Mouse (Mus musculus) embryonic facial prominence, embryonic 14.5 days (tissue): ENCODE measurements around the gene Sh3gl1. TPM values are rescaled to one million over a fixed set of nuclear protein-coding genes. Genes with fewer than 3 reads are reported as not detected.
"Not testable (repeated sequence)": the region's sequence is repeated elsewhere in the genome, so short reads cannot be mapped to it uniquely, and the experiment has no call there.

Experiments
- ATAC-seq: fragments of 200-750 bp; cut with Nextera tagmentation; 2 replicates; pipeline ENCODE4 v1.8.0; 2017; ENCODE audit warnings: low read depth, moderate number of reproducible peaks, moderate TSS enrichment
- DNase-seq: peaks from one replicate; pipeline ENCODE4 v3.0.0-alpha.2; 2015; ENCODE audit warnings: low spot score
- H3K27ac ChIP-seq: fragments of 300-500 bp; sonication (generic); replicated peaks from 2 replicates; pipeline ENCODE4 v1.5.1; 2014; ENCODE audit warnings: low read depth, mild to moderate bottlenecking, low read length, moderate library complexity
- H3K27me3 ChIP-seq: fragments of 300-500 bp; sonication (generic); replicated peaks from 2 replicates; pipeline ENCODE4 v1.6.1; 2014; ENCODE audit warnings: low read length; ENCODE audit not compliant: control insufficient read depth, insufficient read depth
- H3K36me3 ChIP-seq: fragments of 300-500 bp; sonication (generic); 2 replicates; pipeline ENCODE4 v1.6.1; 2014; ENCODE audit warnings: low read length, mixed read lengths; ENCODE audit not compliant: control insufficient read depth, insufficient read depth
- H3K4me1 ChIP-seq: fragments of 300-500 bp; sonication (generic); 2 replicates; pipeline ENCODE4 v1.6.1; 2014; ENCODE audit warnings: antibody characterized with exemption, low read length; ENCODE audit not compliant: control insufficient read depth, insufficient read depth
- H3K4me2 ChIP-seq: fragments of 300-500 bp; sonication (generic); 2 replicates; pipeline ENCODE4 v1.6.1; 2014; ENCODE audit warnings: low read depth, mild to moderate bottlenecking, low read length, moderate library complexity, mixed read lengths
- H3K4me3 ChIP-seq: fragments of 300-500 bp; sonication (generic); 2 replicates; pipeline ENCODE4 v1.5.1; 2014; ENCODE audit warnings: low read depth, mild to moderate bottlenecking, low read length
- H3K9ac ChIP-seq: fragments of 300-500 bp; sonication (generic); 2 replicates; pipeline ENCODE4 v1.6.1; 2014; ENCODE audit warnings: low read depth, mild to moderate bottlenecking, low read length, moderate library complexity, mixed read lengths
- H3K9me3 ChIP-seq: fragments of 300-500 bp; sonication (generic); 2 replicates; pipeline ENCODE4 v1.6.1; 2016; ENCODE audit warnings: low read length; ENCODE audit not compliant: control insufficient read depth
- WGBS: fragments of 180-500 bp; shearing (Covaris S2); extraction: QIAGEN DNeasy Blood & Tissue Kit; methylation state at CpG from one replicate; pipeline ENCODE4 v1.1.7; 2014; 5-methylcytosine and 5-hydroxymethylcytosine counted together
- polyA plus RNA-seq: library from polyadenylated mRNA; unstranded; fragments of >200 nt; fragmentation: Nextera tagmentation; extraction: Ambion mirVana; gene quantifications from 2 replicates; pipeline ENCODE4 v1.2.1, GENCODE M21; 2014

Sh3gl1 gene
- 156 and 167 TPM in 2 replicates for polyA plus RNA-seq

DNA sequence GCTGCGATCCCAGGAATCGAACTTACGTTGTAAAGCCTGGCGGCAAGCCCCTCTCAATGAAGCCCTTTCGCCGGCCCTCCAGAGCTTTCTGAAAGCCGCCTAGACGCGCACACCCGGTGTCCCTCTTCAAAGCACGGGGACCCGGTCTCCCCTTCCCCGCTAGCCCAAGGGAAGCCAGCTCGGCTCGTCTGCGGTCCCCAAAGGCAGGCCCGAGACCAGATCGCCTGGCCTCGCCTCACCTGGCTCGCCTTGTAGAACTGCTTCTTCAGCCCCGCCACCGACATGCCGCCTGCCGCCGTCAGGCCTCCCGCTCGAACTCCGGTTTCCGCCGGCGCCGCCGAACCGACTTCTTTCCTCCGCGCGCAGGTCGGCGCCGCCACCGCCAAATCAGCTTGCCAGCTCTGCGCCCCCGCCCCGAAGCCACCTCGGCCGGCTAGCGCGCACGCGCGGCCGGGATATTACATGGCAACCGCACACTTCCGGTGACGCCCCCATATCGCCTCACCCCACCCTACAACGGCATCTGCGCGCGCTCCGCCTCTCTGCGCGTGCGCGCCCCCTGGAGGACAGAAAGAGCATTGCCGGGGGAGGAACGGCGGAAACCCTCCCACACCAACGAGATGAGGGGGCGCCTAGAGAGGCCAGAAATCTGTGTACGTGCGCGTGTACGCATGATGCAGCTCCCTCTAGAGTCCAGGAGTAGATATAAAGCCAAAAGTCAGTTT is at the start of gene Sh3gl1:
Sh3gl1 (minus strand) TSS at position 460 of the 725 bp plus-strand sequence.
- Histone ChIP-seq H3K9me3 (no peaks in the 10 kb centered on the region), H3K27ac (peak within 1 kb of the TSS; percentile 90), H3K4me1 (peaks cover 18% of the 10 kb centered on the region), H3K36me3 (peaks cover 23% of the 10 kb centered on the region), H3K4me3 (peak within 1 kb of the TSS; percentile 89), H3K4me2 (peak within 1 kb of the TSS; percentile 74), H3K27me3 (no peaks in the 10 kb centered on the region), H3K9ac (peak within 1 kb of the TSS; percentile 98)
- peak; percentile 98 for DNase-seq
- under 1% methylated on average over 61 of the region's 74 CpGs for WGBS
- peak; percentile 91 for ATAC-seq

- Histone ChIP-seq H3K36me3 (peaks cover 22% of the 10 kb centered on the region), H3K9me3 (no peaks in the 10 kb centered on the region), H3K27me3 (no peaks in the 10 kb centered on the region), H3K27ac (peak overlapping the region; percentile 29; the same call in 1 of the 2 replicates), H3K4me1 (peaks cover 10% of the 10 kb centered on the region), H3K4me3 (peak overlapping the region; percentile 92), H3K9ac (peak overlapping the region; percentile 88), H3K4me2 (peak overlapping the region; percentile 97)
- 2% methylated on average over 6 of the region's 8 CpGs for WGBS
- ATAC-seq (peak; percentile 54), DNase-seq (peak; percentile 93)
Measured at GRCm38 (mm10) chr17:56080781-56081585, 44.5 kb upstream of the Sh3gl1 start.

DNA sequence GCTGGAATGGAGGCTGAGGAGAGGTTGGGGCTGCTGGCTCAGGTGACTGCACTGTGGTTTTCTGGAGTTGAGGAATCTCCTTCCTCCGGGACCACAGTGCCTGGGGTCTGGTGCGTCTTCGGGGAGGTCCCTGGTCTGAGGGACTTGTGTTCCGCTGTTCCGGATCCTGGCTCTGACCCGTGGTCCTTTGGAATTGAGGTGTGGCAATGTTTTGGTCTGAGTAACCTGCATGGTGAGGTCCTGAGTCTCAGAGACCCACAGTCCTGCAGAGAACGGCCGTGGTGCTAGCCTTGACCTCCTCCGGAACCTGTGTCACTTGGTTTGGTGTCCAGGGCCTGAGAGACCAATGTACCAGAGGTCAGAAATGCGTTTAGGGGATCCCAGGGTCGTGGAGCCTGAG is 43.5 kb upstream of the Sh3gl1 start:
- Histone ChIP-seq H3K4me1 (peaks cover 18% of the 10 kb centered on the region), H3K4me3 (peak overlapping the region; percentile 92), H3K36me3 (peaks cover 22% of the 10 kb centered on the region), H3K9ac (peak overlapping the region; percentile 88), H3K27ac (peak overlapping the region; percentile 69), H3K9me3 (no peaks in the 10 kb centered on the region), H3K27me3 (no peaks in the 10 kb centered on the region), H3K4me2 (peak overlapping the region; percentile 97)
- DNase-seq (no peak), ATAC-seq (no peak)
- under 1% methylated on average over 11 of the region's 11 CpGs for WGBS

DNA sequence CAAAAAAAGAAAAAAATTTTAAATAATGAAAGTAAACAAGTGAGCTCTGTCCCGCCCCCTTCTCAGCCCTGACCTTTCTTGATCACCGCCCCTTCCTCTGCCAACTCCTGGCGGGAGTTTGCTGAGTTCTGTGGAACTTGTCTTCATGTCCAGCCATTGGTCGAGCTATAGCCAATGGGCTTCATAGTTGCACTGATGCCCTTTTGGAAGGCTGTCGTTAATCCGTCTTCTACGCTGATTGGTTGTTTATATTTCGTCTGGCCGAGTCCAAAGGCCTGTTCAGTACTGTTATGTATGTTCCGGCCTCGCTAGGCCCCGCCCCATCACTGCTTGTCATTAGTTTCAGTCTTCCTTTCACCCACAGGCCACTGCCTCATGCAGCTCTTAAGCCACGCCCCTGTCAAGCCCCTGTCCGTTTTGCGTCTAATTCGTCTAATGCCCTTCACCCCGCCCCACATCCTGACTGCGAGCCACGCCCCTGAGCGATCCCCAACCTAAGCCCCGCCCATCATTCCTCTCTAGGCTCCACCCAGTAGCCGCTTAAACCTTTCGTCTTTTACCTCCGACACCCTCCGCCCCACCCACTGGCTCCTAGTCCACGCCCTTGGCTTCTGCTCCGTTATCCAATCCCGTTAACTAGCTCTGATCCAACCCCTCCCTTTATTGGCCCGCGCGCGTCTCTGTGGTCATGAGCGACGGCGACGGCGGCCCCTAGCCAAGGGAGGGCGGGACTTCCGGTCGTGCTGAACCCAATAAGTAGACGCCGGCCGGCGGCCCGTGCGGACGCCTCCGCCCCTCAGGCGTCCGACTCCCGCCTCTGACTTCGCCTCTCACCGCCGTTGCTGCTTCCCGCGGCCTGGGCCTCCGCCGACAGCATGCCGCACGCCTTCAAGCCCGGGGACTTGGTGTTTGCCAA is 42.7 kb upstream of the Sh3gl1 start, which contains the start of gene Hdgfl2:
Hdgfl2 (plus strand) TSS at position 755 of the 916 bp plus-strand sequence.
- peak; percentile 100 for DNase-seq
- Histone ChIP-seq H3K4me2 (peak within 1 kb of the TSS; percentile 97), H3K4me1 (peaks cover 19% of the 10 kb centered on the region), H3K4me3 (peak within 1 kb of the TSS; percentile 92), H3K9me3 (no peaks in the 10 kb centered on the region), H3K27ac (peak within 1 kb of the TSS; percentile 69), H3K9ac (peak within 1 kb of the TSS; percentile 88), H3K27me3 (no peaks in the 10 kb centered on the region), H3K36me3 (peaks cover 19% of the 10 kb centered on the region)
- peak; percentile 93 for ATAC-seq
- under 1% methylated on average over 52 of the region's 61 CpGs for WGBS

DNA sequence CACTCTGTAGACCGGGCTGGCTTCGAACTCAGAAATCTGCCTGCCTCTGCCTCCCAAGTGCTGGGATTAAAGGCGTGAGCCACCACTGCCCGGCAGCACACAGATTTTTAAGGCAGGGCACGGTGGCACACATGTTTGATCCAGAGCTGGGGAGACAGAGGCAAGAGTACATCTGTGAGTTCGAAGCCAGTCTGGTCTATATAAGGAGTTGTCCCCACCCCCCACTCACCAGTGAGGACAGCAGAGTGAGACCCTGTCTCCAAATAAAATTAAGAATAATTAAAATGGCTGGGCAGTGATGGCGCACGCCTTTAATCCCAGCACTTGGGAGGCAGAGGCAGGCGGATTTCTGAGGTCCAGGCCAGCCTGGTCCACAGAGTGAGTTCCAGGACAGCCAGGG is 41.9 kb upstream of the Sh3gl1 start:
- WGBS = 66% methylated on average over 9 of the region's 9 CpGs
- H3K9ac ChIP-seq, DNase-seq, H3K9me3 ChIP-seq, ATAC-seq, H3K27me3 ChIP-seq: not testable (repeated sequence)
- H3K4me1 ChIP-seq = peaks cover 25% of the 10 kb centered on the region
- H3K4me2 ChIP-seq = peak overlapping the region; percentile 50
- H3K4me3 ChIP-seq = peak overlapping the region; percentile 92
- H3K27ac ChIP-seq = 0 out of 2 replicates have a peak overlapping the region, but pooled peaks have one; percentile 55
- peaks cover 16% of the 10 kb centered on the region for H3K36me3 ChIP-seq

DNA sequence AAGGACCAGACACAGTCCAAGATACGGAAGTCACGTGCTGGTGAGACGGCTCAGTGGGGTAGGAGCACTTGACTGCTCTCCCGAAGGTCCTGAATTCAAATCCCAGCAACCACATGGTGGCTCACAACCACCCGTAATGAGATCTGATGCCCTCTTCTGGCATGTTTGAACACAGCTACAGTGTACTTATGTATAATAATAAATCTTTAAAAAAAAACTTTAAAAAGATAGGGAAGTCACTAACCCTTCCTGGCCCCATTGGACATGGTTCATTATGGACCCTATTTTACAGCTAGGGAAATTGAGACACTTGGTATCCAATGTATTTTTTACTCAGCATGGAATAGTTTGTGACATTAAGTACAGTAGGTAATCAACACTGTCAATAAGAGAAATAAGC is 41.1 kb upstream of the Sh3gl1 start:
- no peaks in the 10 kb centered on the region for H3K9me3 ChIP-seq
- no peak overlapping the region for H3K4me2 ChIP-seq
- peaks cover 16% of the 10 kb centered on the region for H3K36me3 ChIP-seq
- no peak for DNase-seq
- no peak overlapping the region for H3K4me3 ChIP-seq
- H3K4me1 ChIP-seq = peaks cover 25% of the 10 kb centered on the region
- no peak overlapping the region for H3K27ac ChIP-seq
- H3K27me3 ChIP-seq = no peaks in the 10 kb centered on the region
- 85% methylated on average over 5 of the region's 5 CpGs for WGBS
- H3K9ac ChIP-seq = no peak overlapping the region
- ATAC-seq = no peak

DNA sequence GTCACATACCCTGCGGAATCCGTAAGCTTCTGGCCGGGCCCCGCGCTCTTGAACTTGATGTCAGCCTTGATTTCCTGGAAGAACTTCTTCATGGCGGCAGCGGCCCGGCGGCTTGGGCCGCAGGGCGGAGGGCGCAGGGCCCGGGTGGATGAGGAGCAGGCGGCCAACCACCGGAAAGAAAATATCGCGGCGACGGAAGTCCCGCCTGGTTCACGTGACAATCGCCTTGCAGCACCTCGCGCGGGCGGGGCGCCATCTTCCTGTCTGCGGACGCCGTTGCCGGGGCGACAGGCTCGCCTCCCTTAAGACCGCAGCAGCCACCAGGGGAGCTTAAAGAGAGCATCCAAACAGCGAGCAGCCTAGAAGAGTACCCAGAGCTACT is 38.4 kb upstream of the Sh3gl1 start, which contains the start of gene Ubxn6:
Ubxn6 (minus strand) TSS at position 202 of the 382 bp plus-strand sequence.
- peak within 1 kb of the TSS; percentile 94 for H3K27ac ChIP-seq
- H3K36me3 ChIP-seq = peaks cover 37% of the 10 kb centered on the region
- H3K4me2 ChIP-seq = peak within 1 kb of the TSS; percentile 55
- DNase-seq (peak; percentile 98), ATAC-seq (peak; percentile 66)
- no peaks in the 10 kb centered on the region for H3K27me3 ChIP-seq
- H3K9ac ChIP-seq = peak within 1 kb of the TSS; percentile 83
- H3K4me1 ChIP-seq = peaks cover 15% of the 10 kb centered on the region
- H3K9me3 ChIP-seq = no peaks in the 10 kb centered on the region
- under 1% methylated on average over 30 of the region's 35 CpGs for WGBS
- H3K4me3 ChIP-seq = peak within 1 kb of the TSS; percentile 71
